Mouse (Mus musculus) megakaryocyte, embryonic 14.5 days (primary cell): ENCODE data around the gene Trak2.

ENCODE experiments used
- FLI1 ChIP-seq: IDR thresholded peaks from 2 replicates; pipeline ENCODE4 v1.6.1; 2012; ENCODE audit warnings: low read length, inconsistent platforms, mixed read lengths
- GATA1 ChIP-seq: IDR thresholded peaks from 3 replicates; pipeline ENCODE4 v1.6.1; 2012; ENCODE audit warnings: mixed read lengths, low read length, inconsistent platforms, borderline replicate concordance

DNA sequence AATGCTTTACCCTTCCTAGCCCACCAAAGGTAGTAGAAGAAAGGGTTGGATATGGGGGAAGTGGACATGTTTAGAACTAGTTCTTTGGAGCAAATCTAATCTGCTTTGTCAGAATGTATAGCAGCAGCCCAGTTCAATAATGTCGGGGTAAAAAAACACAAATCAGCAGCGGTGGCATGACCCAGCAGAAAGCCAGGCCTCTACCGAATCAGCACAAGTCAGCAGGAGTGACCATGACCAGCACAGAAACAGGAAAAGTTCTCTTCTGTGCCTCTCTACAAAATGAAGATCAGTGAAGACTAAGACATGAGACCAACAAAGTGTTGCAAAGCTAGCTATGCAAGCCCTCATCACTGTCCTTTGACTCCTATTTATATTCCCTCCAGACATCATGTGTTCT, 9.0 kb upstream of the Trak2 start:
- TF ChIP-seq GATA1 (no peak), FLI1 (no peak)
